In the genomic region with DNA sequence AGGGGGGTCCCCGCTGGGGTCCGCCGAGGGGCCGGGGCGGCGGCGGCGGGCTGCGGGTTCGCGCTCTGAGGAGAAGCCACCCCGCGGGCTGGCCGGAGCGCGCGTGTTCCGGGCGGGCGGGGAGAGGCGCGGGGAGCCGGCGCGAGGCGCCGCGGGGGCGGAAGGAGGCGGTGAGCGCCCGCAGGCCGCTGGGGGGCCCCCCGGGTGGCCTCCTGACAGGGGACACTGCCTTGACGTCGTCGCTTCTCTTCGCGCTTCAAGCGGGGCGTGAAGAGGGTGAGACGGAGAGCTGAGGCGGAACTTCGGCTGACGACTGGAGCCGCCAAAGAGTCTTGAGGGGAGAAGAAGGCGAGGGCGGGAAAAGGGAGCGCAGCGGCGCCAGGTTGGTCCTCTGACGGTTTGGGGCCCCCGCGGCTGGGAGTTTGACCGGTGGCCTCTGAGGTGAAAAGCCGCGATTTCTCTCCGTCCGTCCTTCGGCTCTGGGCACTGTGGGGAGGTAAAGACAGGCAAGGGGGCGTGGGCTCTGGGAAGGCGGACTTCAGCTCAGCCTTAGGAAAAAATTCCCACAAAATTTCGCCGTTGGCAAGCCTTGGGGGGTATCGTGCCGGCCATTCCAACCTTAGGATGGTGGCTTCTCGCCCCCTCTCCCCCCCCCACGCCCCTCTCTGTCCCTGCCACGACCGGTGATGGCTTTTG, we compare ENCODE assay signal across 9 mouse cellular contexts. TPM values are rescaled to one million over a fixed set of nuclear protein-coding genes. Genes with fewer than 3 reads are reported as not detected.
A peak's percentile ranks its signal among the peaks of the same experiment; 100 is the strongest.
DNase-seq lines count a peak whose midpoint lies in the region; ATAC-seq and TF ChIP-seq lines count a peak whose summit lies in the region.
"Had no signal": no experiment of that assay in that cellular context is flagged by ENCODE, and none has a peak within 500 bp of the region (broad histone marks: within the 10 kb centered on the region; RNA-seq: fewer than 3 reads in every experiment).

No protein-coding gene starts in this region.

- H3K4me2 ChIP-seq in heart, embryonic 14.5 days (ENCODE audit: low read length): peak overlapping the region; percentile 69
- peak overlapping the region; percentile 63 for H3K4me2 ChIP-seq in forebrain, postnatal 0 days (ENCODE audit: low read depth)

- H3K27me3 ChIP-seq in heart, embryonic 14.5 days (ENCODE audit: control insufficient read depth, insufficient read depth, low read length): 0 out of 2 replicates have a peak, but pooled peaks cover 4% of the 10 kb centered on the region
- no peaks in the 10 kb centered on the region; the same call in 1 of the 2 replicates for H3K27me3 ChIP-seq in forebrain, postnatal 0 days (ENCODE audit: insufficient read depth, low read length)

- no peak overlapping the region for H3K27ac ChIP-seq in heart, embryonic 14.5 days (replicated peaks in 1 of 2; ENCODE audit: control insufficient read depth in 1 of 2, insufficient read depth in 1 of 2, low read depth in 2 of 2, low read length in 2 of 2)
- no peak overlapping the region for H3K27ac ChIP-seq in forebrain, postnatal 0 days (ENCODE audit: low read depth, low read length)

- no peak for DNase-seq in heart, postnatal 14 days
- peak; percentile 29 for DNase-seq in ZHBTc4 (ENCODE audit: low read depth, low spot score)
- no peak for DNase-seq in forebrain, postnatal 0 days
- peak; percentile 4 for DNase-seq in mesoderm, embryonic 11.5 days (ENCODE audit: low read depth, low spot score)
- DNase-seq in frontal cortex, postnatal 36 days (ENCODE audit: low spot score in 2 of 2): no peak
- no peak for DNase-seq in urinary bladder, postnatal 10 days (ENCODE audit: low spot score)
- no peak for DNase-seq in cerebellum, adult 9-10 months

- H3K9ac ChIP-seq in heart, embryonic 14.5 days (ENCODE audit: low read length): no peak overlapping the region
- H3K9ac ChIP-seq in forebrain, postnatal 0 days: no peak overlapping the region

- H3K36me3 ChIP-seq in heart, embryonic 14.5 days (ENCODE audit: control insufficient read depth, insufficient read depth, low read length): no peaks in the 10 kb centered on the region
- H3K36me3 ChIP-seq in forebrain, postnatal 0 days (ENCODE audit: insufficient read depth): no peaks in the 10 kb centered on the region

- H3K4me1 ChIP-seq in heart, embryonic 14.5 days (ENCODE audit: control insufficient read depth in 2 of 2, insufficient read depth in 2 of 2, low read length in 2 of 2): no peaks in the 10 kb centered on the region
- no peaks in the 10 kb centered on the region for H3K4me1 ChIP-seq in forebrain, postnatal 0 days (ENCODE audit: insufficient read depth)

- no peak for ATAC-seq in heart, embryonic 14.5 days (ENCODE audit: insufficient number of reproducible peaks, insufficient read depth, low FRiP score, low read depth)
- ATAC-seq in forebrain, postnatal 0 days: peak; percentile 36; the same call in 1 of the 2 replicates

- H3K4me3 ChIP-seq in heart, embryonic 14.5 days (ENCODE audit: control insufficient read depth in 1 of 2, insufficient read depth in 1 of 2, low read depth in 1 of 2, low read length in 2 of 2): peak overlapping the region; percentile 34 to 44
- H3K4me3 ChIP-seq in forebrain, postnatal 0 days (ENCODE audit: low read depth, low read length): peak overlapping the region; percentile 44

- WGBS in heart, embryonic 14.5 days: 22% methylated on average over 66 of the region's 70 CpGs
- WGBS in forebrain, postnatal 0 days: 35% methylated on average over 66 of the region's 70 CpGs

- intact Hi-C loops in heart, postnatal 14 days (cut with DNase I): no loop called here

- H3K9me3 ChIP-seq in heart, embryonic 14.5 days (ENCODE audit: control insufficient read depth, low read length): no peaks in the 10 kb centered on the region
- no peaks in the 10 kb centered on the region for H3K9me3 ChIP-seq in forebrain, postnatal 0 days (ENCODE audit: low read length)

- TF ChIP-seq CTCF in forebrain, postnatal 0 days (IDR thresholded peaks at IDR 0.05; ENCODE audit: low read depth): no peak

RNA-seq across cellular contexts. Expression of a gene that starts 4.0 kb away (rescaled TPM):
- 0.42 TPM in 1 of 2 replicates, not detected in the other for polyA plus RNA-seq in heart, embryonic 14.5 days (2014; fragmentation: Nextera tagmentation; extraction: Ambion mirVana)
- not detected for total RNA-seq in heart, postnatal 14 days (2021)
- total RNA-seq in forebrain, postnatal 0 days (2014; rRNA removed): 2.5 and 3.6 TPM in 2 replicates
- 0.20 and 0.54 TPM in 2 replicates for polyA plus RNA-seq in forebrain, postnatal 0 days (2015; fragmentation: Nextera tagmentation; extraction: Ambion mirVana)
- total RNA-seq: hematopoietic stem cell, adult 5-6 weeks had no signal

Comparison
In these comparisons a context has a peak if more than half of its experiments do, and no peak if none do; other contexts are left out.
1. DNase-seq: peak in ZHBTc4 (single experiment) and mesoderm, embryonic 11.5 days (single experiment); none in heart, postnatal 14 days (0 of 2), forebrain, postnatal 0 days (single experiment), frontal cortex, postnatal 36 days (0 of 2), urinary bladder, postnatal 10 days (single experiment) and cerebellum, adult 9-10 months (single experiment).